Mouse (Mus musculus): ENCODE results near the gene Sar1a. TPM values are rescaled to one million over a fixed set of nuclear protein-coding genes. Genes with fewer than 3 reads are reported as not detected.
A peak's percentile ranks its signal among the peaks of the same experiment; 100 is the strongest.

The Sar1a gene
- polyA plus RNA-seq (2012; rRNA removed) = 71.8 and 74.7 TPM in 2 replicates

GRCm38 (mm10) chr10:61680015-61680913 is at the start of gene Sar1a:
TSS of gene Sar1a (plus strand) at chr10:61680299.
- TF ChIP-seq CTCF (IDR thresholded peaks at IDR 0.05; ENCODE audit: borderline replicate concordance, control insufficient read depth, extremely low read depth, insufficient read depth, low read length, poor library complexity) (0 out of 2 replicates have a peak, but pooled peaks have one; percentile 24), POLR2A (IDR thresholded peaks at IDR 0.05; ENCODE audit: control insufficient read depth, extremely low read depth, insufficient read depth, low read length, poor library complexity) (peak; percentile 82; the same call in 1 of the 2 replicates)
- H3K4me3 ChIP-seq (ENCODE audit: control insufficient read depth, insufficient read depth, low read length) = peak within 1 kb of the TSS; percentile 92
- DNase-seq = peak; percentile 98
- peak within 1 kb of the TSS; percentile 36; the same call in 1 of the 2 replicates for H3K27ac ChIP-seq (ENCODE audit: control insufficient read depth, insufficient read depth, low read length)
- under 1% methylated on average over 84 of the region's 84 CpGs for WGBS
- peaks cover 6% of the 10 kb centered on the region for H3K4me1 ChIP-seq (replicated peaks; ENCODE audit: control insufficient read depth, insufficient read depth, low read length)
- H3K27me3 ChIP-seq (ENCODE audit: control insufficient read depth, insufficient read depth, low read length) = no peaks in the 10 kb centered on the region
- H3K36me3 ChIP-seq (ENCODE audit: control insufficient read depth, insufficient read depth, low read length) = peaks cover 5% of the 10 kb centered on the region

DNA sequence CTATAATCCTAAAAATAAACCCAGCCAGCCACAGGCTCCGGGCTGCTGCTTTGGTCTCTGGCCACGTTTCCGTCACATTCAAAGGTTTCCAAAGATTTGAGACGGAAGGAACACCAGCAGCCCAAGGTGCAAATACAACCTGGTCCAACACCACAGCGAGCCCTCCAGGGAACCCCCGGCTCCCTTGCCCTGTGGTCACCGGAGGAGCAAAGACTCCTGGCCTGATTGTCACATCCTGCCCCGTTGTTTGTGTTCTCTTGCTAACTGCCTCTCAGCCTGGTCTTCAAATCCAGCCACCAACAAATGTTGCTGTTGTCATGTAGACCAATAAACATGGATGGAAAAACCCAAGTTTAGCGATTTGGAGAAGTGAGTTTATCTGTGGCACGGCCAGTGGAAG is 47.7 kb upstream of the Sar1a start:
- no peak for DNase-seq
- TF ChIP-seq POLR2A (IDR thresholded peaks at IDR 0.05; ENCODE audit: control insufficient read depth, extremely low read depth, insufficient read depth, low read length, poor library complexity) (no peak), CTCF (IDR thresholded peaks at IDR 0.05; ENCODE audit: borderline replicate concordance, control insufficient read depth, extremely low read depth, insufficient read depth, low read length, poor library complexity) (no peak)
- Histone ChIP-seq H3K4me3 (ENCODE audit: control insufficient read depth, insufficient read depth, low read length) (no peak overlapping the region), H3K4me1 (replicated peaks; ENCODE audit: control insufficient read depth, insufficient read depth, low read length) (no peaks in the 10 kb centered on the region), H3K36me3 (ENCODE audit: control insufficient read depth, insufficient read depth, low read length) (no peaks in the 10 kb centered on the region), H3K27me3 (ENCODE audit: control insufficient read depth, insufficient read depth, low read length) (no peaks in the 10 kb centered on the region), H3K27ac (ENCODE audit: control insufficient read depth, insufficient read depth, low read length) (no peak overlapping the region)
- WGBS = 38% methylated on average over 10 of the region's 10 CpGs

DNA sequence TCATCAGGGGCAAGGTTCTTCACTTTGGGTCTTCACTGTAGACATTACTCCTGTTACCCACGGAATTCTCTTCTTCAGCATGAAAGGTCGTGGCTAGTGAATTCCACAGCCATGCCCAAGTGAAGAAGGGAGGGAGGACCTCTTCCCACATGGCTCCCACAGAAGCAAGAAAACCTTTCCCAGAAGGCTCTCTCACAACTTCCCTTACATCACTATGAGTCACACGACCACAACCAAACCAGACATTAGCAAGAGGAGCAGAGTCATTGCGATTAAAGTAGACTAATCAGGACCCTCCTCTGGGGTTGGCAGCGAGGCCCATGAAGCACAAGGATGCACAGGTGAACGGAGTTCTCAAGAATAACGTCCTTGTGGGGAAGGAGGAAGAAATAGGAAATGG is 43.0 kb upstream of the Sar1a start:
- no peak for DNase-seq
- 84% methylated on average over 7 of the region's 7 CpGs for WGBS
- TF ChIP-seq CTCF (IDR thresholded peaks at IDR 0.05; ENCODE audit: borderline replicate concordance, control insufficient read depth, extremely low read depth, insufficient read depth, low read length, poor library complexity) (no peak), POLR2A (IDR thresholded peaks at IDR 0.05; ENCODE audit: control insufficient read depth, extremely low read depth, insufficient read depth, low read length, poor library complexity) (no peak)

DNA sequence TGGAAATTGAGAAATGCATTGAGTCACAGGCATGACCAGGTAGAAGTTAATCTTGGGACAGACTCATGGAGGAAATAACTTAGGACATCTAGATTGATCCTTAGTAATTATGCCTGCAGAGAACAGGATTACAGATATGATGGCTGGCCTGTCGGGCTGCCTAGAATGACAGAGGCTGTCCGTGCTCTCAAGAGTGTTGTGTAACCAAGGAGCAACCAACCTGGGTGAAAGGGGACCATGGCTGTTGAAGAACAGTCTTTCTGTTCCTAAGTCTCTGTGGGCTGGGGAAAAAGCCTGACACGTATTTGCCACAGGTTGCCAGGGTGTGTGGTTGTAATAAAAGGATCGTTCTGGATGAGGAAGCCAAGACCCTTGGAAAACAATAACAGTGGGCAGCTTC is 39.7 kb upstream of the Sar1a start:
- H3K27me3 ChIP-seq (ENCODE audit: control insufficient read depth, insufficient read depth, low read length) = no peaks in the 10 kb centered on the region
- TF ChIP-seq CTCF (IDR thresholded peaks at IDR 0.05; ENCODE audit: borderline replicate concordance, control insufficient read depth, extremely low read depth, insufficient read depth, low read length, poor library complexity) (no peak), POLR2A (IDR thresholded peaks at IDR 0.05; ENCODE audit: control insufficient read depth, extremely low read depth, insufficient read depth, low read length, poor library complexity) (no peak)
- H3K4me3 ChIP-seq (ENCODE audit: control insufficient read depth, insufficient read depth, low read length) = no peak overlapping the region
- H3K27ac ChIP-seq (ENCODE audit: control insufficient read depth, insufficient read depth, low read length) = no peak overlapping the region
- no peak for DNase-seq
- H3K36me3 ChIP-seq (ENCODE audit: control insufficient read depth, insufficient read depth, low read length) = no peaks in the 10 kb centered on the region
- no peaks in the 10 kb centered on the region for H3K4me1 ChIP-seq (replicated peaks; ENCODE audit: control insufficient read depth, insufficient read depth, low read length)
- 79% methylated on average over 4 of the region's 4 CpGs for WGBS

More for the DNA sequence above, 43.0 kb upstream of the Sar1a start:
- no peak overlapping the region for H3K4me3 ChIP-seq (ENCODE audit: control insufficient read depth, insufficient read depth, low read length)
- H3K27me3 ChIP-seq (ENCODE audit: control insufficient read depth, insufficient read depth, low read length) = no peaks in the 10 kb centered on the region
- H3K27ac ChIP-seq (ENCODE audit: control insufficient read depth, insufficient read depth, low read length) = no peak overlapping the region
- no peaks in the 10 kb centered on the region for H3K4me1 ChIP-seq (replicated peaks; ENCODE audit: control insufficient read depth, insufficient read depth, low read length)
- no peaks in the 10 kb centered on the region for H3K36me3 ChIP-seq (ENCODE audit: control insufficient read depth, insufficient read depth, low read length)

DNA sequence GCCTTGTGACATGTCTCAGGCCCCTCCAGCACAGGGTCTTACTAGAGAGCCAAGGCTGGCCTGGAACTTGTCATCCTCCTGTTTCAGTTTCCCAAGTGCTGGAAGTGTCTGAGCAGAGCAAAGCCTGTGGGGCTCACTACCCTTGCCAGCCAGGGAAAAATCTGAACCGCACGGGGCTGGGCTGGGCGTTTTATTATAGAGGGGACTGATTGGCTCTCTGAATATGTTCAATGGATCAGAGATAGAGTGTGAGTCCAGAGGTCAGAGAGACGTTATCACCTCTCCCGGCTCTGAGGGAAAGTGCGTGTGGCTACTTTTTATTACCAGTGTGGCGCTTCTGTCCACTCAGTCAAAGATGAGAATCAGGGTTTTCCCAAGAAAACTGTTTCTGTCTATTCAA is 33.5 kb upstream of the Sar1a start:
- H3K4me1 ChIP-seq (replicated peaks; ENCODE audit: control insufficient read depth, insufficient read depth, low read length) = peaks cover 6% of the 10 kb centered on the region
- H3K27me3 ChIP-seq (ENCODE audit: control insufficient read depth, insufficient read depth, low read length) = no peaks in the 10 kb centered on the region
- TF ChIP-seq CTCF (IDR thresholded peaks at IDR 0.05; ENCODE audit: borderline replicate concordance, control insufficient read depth, extremely low read depth, insufficient read depth, low read length, poor library complexity) = no peak
- no peak for TF ChIP-seq POLR2A (IDR thresholded peaks at IDR 0.05; ENCODE audit: control insufficient read depth, extremely low read depth, insufficient read depth, low read length, poor library complexity)
- DNase-seq = no peak
- H3K36me3 ChIP-seq (ENCODE audit: control insufficient read depth, insufficient read depth, low read length) = no peaks in the 10 kb centered on the region
- 95% methylated on average over 7 of the region's 7 CpGs for WGBS
- no peak overlapping the region for H3K4me3 ChIP-seq (ENCODE audit: control insufficient read depth, insufficient read depth, low read length)
- H3K27ac ChIP-seq (ENCODE audit: control insufficient read depth, insufficient read depth, low read length) = no peak overlapping the region

DNA sequence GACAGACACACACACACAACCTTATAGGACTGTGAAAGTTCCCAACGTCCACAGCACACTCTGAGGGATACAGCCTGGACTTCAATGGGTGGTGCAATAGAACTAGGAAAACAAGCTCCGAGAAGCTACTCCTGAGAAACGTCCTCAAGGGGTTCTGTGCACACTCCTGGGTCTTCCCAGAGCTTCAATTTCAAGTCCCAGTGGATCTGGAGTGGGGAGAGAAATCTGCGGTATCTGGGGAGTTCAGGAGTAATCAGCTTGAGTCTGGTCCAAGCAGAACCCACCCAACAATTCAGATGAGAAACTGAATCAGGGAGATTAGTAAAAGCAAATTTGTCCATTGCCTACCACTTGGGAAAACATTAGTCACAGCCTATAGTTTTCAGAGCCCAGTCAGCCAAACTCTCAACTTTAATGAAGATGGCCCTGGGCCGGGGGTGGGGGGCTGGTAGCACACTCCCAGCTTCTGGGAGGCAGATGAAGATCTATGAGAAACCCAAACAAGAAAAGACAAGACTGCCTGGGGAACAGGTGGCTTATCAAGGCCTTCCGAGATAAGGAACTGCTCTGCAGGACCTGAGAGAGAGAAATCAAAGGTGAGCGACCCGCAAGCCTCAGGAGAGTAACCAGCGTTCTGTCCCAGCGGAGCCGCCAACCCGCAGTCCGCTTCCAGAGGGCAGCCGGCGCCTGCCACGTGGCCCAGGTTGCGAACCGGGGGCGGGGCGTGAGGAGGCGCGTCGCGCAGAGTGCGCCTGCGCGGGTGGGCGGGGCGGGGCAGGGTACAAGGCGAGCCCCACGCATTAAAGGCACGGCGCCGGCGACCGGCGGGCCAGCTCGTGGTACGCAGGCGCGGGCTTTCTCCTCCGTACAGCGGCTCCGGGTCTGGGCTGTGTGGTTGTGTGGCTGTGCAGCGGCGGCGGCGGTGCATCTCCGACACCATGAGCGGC is 32.0 kb upstream of the Sar1a start, which contains the start of gene Ppa1:
Gene Ppa1, plus strand, starts transcription at position 763 of the 947 bp plus-strand sequence.
- DNase-seq = peak; percentile 80
- Histone ChIP-seq H3K4me3 (ENCODE audit: control insufficient read depth, insufficient read depth, low read length) (peak within 1 kb of the TSS; percentile 89), H3K27me3 (ENCODE audit: control insufficient read depth, insufficient read depth, low read length) (no peaks in the 10 kb centered on the region), H3K36me3 (ENCODE audit: control insufficient read depth, insufficient read depth, low read length) (no peaks in the 10 kb centered on the region), H3K27ac (ENCODE audit: control insufficient read depth, insufficient read depth, low read length) (no peak within 1 kb of the TSS), H3K4me1 (replicated peaks; ENCODE audit: control insufficient read depth, insufficient read depth, low read length) (peaks cover 6% of the 10 kb centered on the region)
- WGBS = 5% methylated on average over 48 of the region's 50 CpGs
- peak; percentile 61; the same call in 1 of the 2 replicates for TF ChIP-seq POLR2A (IDR thresholded peaks at IDR 0.05; ENCODE audit: control insufficient read depth, extremely low read depth, insufficient read depth, low read length, poor library complexity)
- TF ChIP-seq CTCF (IDR thresholded peaks at IDR 0.05; ENCODE audit: borderline replicate concordance, control insufficient read depth, extremely low read depth, insufficient read depth, low read length, poor library complexity) = 0 out of 2 replicates have a peak, but pooled peaks have one; percentile 9
